Mouse (Mus musculus) lung, embryonic 16.5 days (tissue): ENCODE results near the gene Pxn. TPM values are rescaled to one million over a fixed set of nuclear protein-coding genes. Genes with fewer than 3 reads are reported as not detected.

Source experiments
- ATAC-seq: fragments of 200-750 bp; cut with Nextera tagmentation; 2 replicates; pipeline ENCODE4 v1.8.0; 2017; ENCODE audit warnings: low read depth, mild to moderate bottlenecking, moderate library complexity
- H3K27ac ChIP-seq: fragments of 300-500 bp; sonication (generic); 2 replicates; pipeline ENCODE4 v1.5.1; 2014; ENCODE audit warnings: mild to moderate bottlenecking, control low read depth, low read length
- H3K27me3 ChIP-seq: fragments of 300-500 bp; sonication (generic); 2 replicates; pipeline ENCODE4 v1.6.1; 2014; ENCODE audit warnings: low read depth, low read length, mixed read lengths; ENCODE audit not compliant: control insufficient read depth, insufficient read depth
- H3K36me3 ChIP-seq: fragments of 300-500 bp; sonication (generic); 2 replicates; pipeline ENCODE4 v1.6.1; 2014; ENCODE audit warnings: low read length; ENCODE audit not compliant: control insufficient read depth, insufficient read depth
- H3K4me1 ChIP-seq: fragments of 300-500 bp; sonication (generic); replicated peaks from 2 replicates; pipeline ENCODE4 v1.6.1; 2014; ENCODE audit warnings: low read length, mixed read lengths; ENCODE audit not compliant: control insufficient read depth, insufficient read depth
- H3K4me2 ChIP-seq: fragments of 300-500 bp; sonication (generic); 2 replicates; pipeline ENCODE4 v1.6.1; 2014; ENCODE audit warnings: low read depth, low read length, control low read depth
- H3K4me3 ChIP-seq: fragments of 300-500 bp; sonication (generic); 2 replicates; pipeline ENCODE4 v1.5.1; 2014; ENCODE audit warnings: mild to moderate bottlenecking, low read length, control low read depth
- H3K9ac ChIP-seq: fragments of 300-500 bp; sonication (generic); 2 replicates; pipeline ENCODE4 v1.6.1; 2014; ENCODE audit warnings: low read length, control low read depth
- H3K9me3 ChIP-seq: fragments of 300-500 bp; sonication (generic); 2 replicates; pipeline ENCODE4 v1.6.1; 2016; ENCODE audit warnings: low read length; ENCODE audit not compliant: control insufficient read depth
- WGBS: fragments of 180-500 bp; shearing (Covaris S2); extraction: QIAGEN DNeasy Blood & Tissue Kit; methylation state at CpG from one replicate; pipeline ENCODE4 v1.1.7; 2014; 5-methylcytosine and 5-hydroxymethylcytosine counted together
- polyA plus RNA-seq: library from polyadenylated mRNA; unstranded; fragments of >200 nt; fragmentation: Nextera tagmentation; extraction: Ambion mirVana; gene quantifications from 2 replicates; pipeline ENCODE4 v1.2.1, GENCODE M21; 2015

Pxn gene
- polyA plus RNA-seq, 1 experiment from 2014 or later, result 74.4 TPM

- no peak for ATAC-seq
- Histone ChIP-seq H3K27ac (peak overlapping the region; percentile 43), H3K27me3 (no peaks in the 10 kb centered on the region), H3K36me3 (no peaks in the 10 kb centered on the region), H3K9ac (peak overlapping the region; percentile 96), H3K4me2 (peak overlapping the region; percentile 93), H3K4me1 (peaks cover 32% of the 10 kb centered on the region), H3K9me3 (no peaks in the 10 kb centered on the region), H3K4me3 (peak overlapping the region; percentile 94)
- WGBS, result 8% methylated on average over 12 of the region's 12 CpGs
These were observed 948 bp downstream of the Pxn start for GRCm38 (mm10) chr5:115507267-115507980.

GRCm38 (mm10) chr5:115507981-115508858 is 1.7 kb downstream of the Pxn start:
- Histone ChIP-seq H3K4me2 (peak overlapping the region; percentile 93), H3K9ac (peak overlapping the region; percentile 96), H3K4me1 (peaks cover 32% of the 10 kb centered on the region), H3K9me3 (no peaks in the 10 kb centered on the region), H3K27ac (peak overlapping the region; percentile 79), H3K36me3 (no peaks in the 10 kb centered on the region), H3K4me3 (peak overlapping the region; percentile 94), H3K27me3 (no peaks in the 10 kb centered on the region)
- ATAC-seq, result no peak
- 23% methylated on average over 18 of the region's 18 CpGs for WGBS

GRCm38 (mm10) chr5:115508859-115509147 is 2.3 kb downstream of the Pxn start:
- H3K4me3 ChIP-seq, result peak overlapping the region; percentile 94
- peak; percentile 16 for ATAC-seq
- H3K4me2 ChIP-seq, result peak overlapping the region; percentile 93
- H3K4me1 ChIP-seq, result peaks cover 35% of the 10 kb centered on the region
- peak overlapping the region; percentile 79 for H3K27ac ChIP-seq
- peak overlapping the region; percentile 96 for H3K9ac ChIP-seq
- H3K36me3 ChIP-seq, result no peaks in the 10 kb centered on the region
- 28% methylated on average over 10 of the region's 10 CpGs for WGBS
- no peaks in the 10 kb centered on the region for H3K9me3 ChIP-seq
- H3K27me3 ChIP-seq, result no peaks in the 10 kb centered on the region

- peak overlapping the region; percentile 79 for H3K27ac ChIP-seq
- peaks cover 40% of the 10 kb centered on the region for H3K4me1 ChIP-seq
- H3K27me3 ChIP-seq, result no peaks in the 10 kb centered on the region
- H3K36me3 ChIP-seq, result no peaks in the 10 kb centered on the region
- peak; percentile 21; the same call in 1 of the 2 replicates for ATAC-seq
- 34% methylated on average over 15 of the region's 15 CpGs for WGBS
- peak overlapping the region; percentile 93 for H3K4me2 ChIP-seq
- H3K9ac ChIP-seq, result peak overlapping the region; percentile 2
- peak overlapping the region; percentile 94 for H3K4me3 ChIP-seq
- no peaks in the 10 kb centered on the region for H3K9me3 ChIP-seq
These were observed 2.9 kb downstream of the Pxn start for GRCm38 (mm10) chr5:115509321-115509761.

GRCm38 (mm10) chr5:115509790-115510689 is 3.6 kb downstream of the Pxn start:
- Histone ChIP-seq H3K36me3 (no peaks in the 10 kb centered on the region), H3K4me2 (peak overlapping the region; percentile 93), H3K9ac (peak overlapping the region; percentile 2), H3K4me3 (peak overlapping the region; percentile 94), H3K4me1 (peaks cover 47% of the 10 kb centered on the region), H3K27me3 (no peaks in the 10 kb centered on the region), H3K27ac (peak overlapping the region; percentile 79), H3K9me3 (no peaks in the 10 kb centered on the region)
- ATAC-seq, result no peak
- 62% methylated on average over 15 of the region's 15 CpGs for WGBS

- ATAC-seq, result no peak
- WGBS, result 88% methylated on average over 7 of the region's 7 CpGs
- no peaks in the 10 kb centered on the region for H3K9me3 ChIP-seq
- no peak overlapping the region for H3K4me3 ChIP-seq
- peaks cover 48% of the 10 kb centered on the region for H3K4me1 ChIP-seq
- H3K27me3 ChIP-seq, result no peaks in the 10 kb centered on the region
- H3K36me3 ChIP-seq, result no peaks in the 10 kb centered on the region; the same call in 1 of the 2 replicates
- no peak overlapping the region for H3K27ac ChIP-seq
- no peak overlapping the region for H3K9ac ChIP-seq
- no peak overlapping the region for H3K4me2 ChIP-seq
These were observed 5.9 kb downstream of the Pxn start for GRCm38 (mm10) chr5:115512375-115512774.

GRCm38 (mm10) chr5:115513246-115513645 is 6.8 kb downstream of the Pxn start:
- H3K9ac ChIP-seq, result no peak overlapping the region
- H3K27me3 ChIP-seq, result no peaks in the 10 kb centered on the region
- no peaks in the 10 kb centered on the region; the same call in 1 of the 2 replicates for H3K36me3 ChIP-seq
- no peaks in the 10 kb centered on the region for H3K9me3 ChIP-seq
- H3K4me3 ChIP-seq, result no peak overlapping the region
- peaks cover 40% of the 10 kb centered on the region for H3K4me1 ChIP-seq
- H3K27ac ChIP-seq, result no peak overlapping the region
- 93% methylated on average over 14 of the region's 14 CpGs for WGBS
- no peak for ATAC-seq
- H3K4me2 ChIP-seq, result no peak overlapping the region

- Histone ChIP-seq H3K4me2 (no peak overlapping the region), H3K27me3 (no peaks in the 10 kb centered on the region), H3K9ac (no peak overlapping the region), H3K36me3 (no peaks in the 10 kb centered on the region; the same call in 1 of the 2 replicates), H3K9me3 (no peaks in the 10 kb centered on the region), H3K4me1 (peaks cover 35% of the 10 kb centered on the region), H3K27ac (peak overlapping the region; percentile 99; the same call in 1 of the 2 replicates), H3K4me3 (no peak overlapping the region)
- 92% methylated on average over 16 of the region's 16 CpGs for WGBS
- ATAC-seq, result no peak
These were observed 7.2 kb downstream of the Pxn start for GRCm38 (mm10) chr5:115513721-115514120.
